Mouse (Mus musculus): ENCODE results near the gene Itga9.

The Itga9 gene

GRCm38 (mm10) chr9:118763646-118764045 lies 157.2 kb downstream of the Itga9 start:
- in situ Hi-C loops (cut with MboI, MseI) = no loop called here

- in situ Hi-C loops (cut with MboI, MseI) = no loop called here
These were observed 158.6 kb downstream of the Itga9 start for GRCm38 (mm10) chr9:118765059-118765458.

GRCm38 (mm10) chr9:118767008-118767407 lies 160.5 kb downstream of the Itga9 start:
- in situ Hi-C loops (cut with MboI, MseI) = no loop called here

- in situ Hi-C loops (cut with MboI, MseI) = no loop called here
These were observed 162.1 kb downstream of the Itga9 start for GRCm38 (mm10) chr9:118768596-118768995.

- in situ Hi-C loops (cut with MboI, MseI) = no loop called here
These were observed 163.9 kb downstream of the Itga9 start for GRCm38 (mm10) chr9:118770366-118770765.

- in situ Hi-C loops (cut with MboI, MseI) = no loop called here
These were observed 168.2 kb downstream of the Itga9 start for GRCm38 (mm10) chr9:118774676-118775075.

GRCm38 (mm10) chr9:118776880-118777438 lies 170.5 kb downstream of the Itga9 start:
- in situ Hi-C loops (cut with MboI, MseI) = no loop called here

- in situ Hi-C loops (cut with MboI, MseI) = no loop called here
These were observed 172.1 kb downstream of the Itga9 start for GRCm38 (mm10) chr9:118778596-118778995.

GRCm38 (mm10) chr9:118784621-118785020 lies 178.1 kb downstream of the Itga9 start:
- in situ Hi-C loops (cut with MboI, MseI) = no loop called here

- in situ Hi-C loops (cut with MboI, MseI) = no loop called here
These were observed 179.3 kb downstream of the Itga9 start for GRCm38 (mm10) chr9:118785816-118786215.

- in situ Hi-C loops (cut with MboI, MseI) = no loop called here
These were observed 182.4 kb downstream of the Itga9 start for GRCm38 (mm10) chr9:118788869-118789281.

GRCm38 (mm10) chr9:118791231-118791630 lies 184.7 kb downstream of the Itga9 start:
- in situ Hi-C loops (cut with MboI, MseI) = no loop called here

GRCm38 (mm10) chr9:118793151-118793785 lies 186.8 kb downstream of the Itga9 start:
- in situ Hi-C loops (cut with MboI, MseI) = no loop called here

- in situ Hi-C loops (cut with MboI, MseI) = no loop called here
These were observed 188.2 kb downstream of the Itga9 start for GRCm38 (mm10) chr9:118794668-118795067.

GRCm38 (mm10) chr9:118795304-118795703 lies 188.8 kb downstream of the Itga9 start:
- in situ Hi-C loops (cut with MboI, MseI) = no loop called here

- in situ Hi-C loops (cut with MboI, MseI) = no loop called here
These were observed 192.6 kb downstream of the Itga9 start for GRCm38 (mm10) chr9:118799105-118799504.

GRCm38 (mm10) chr9:118801176-118801909 lies 194.9 kb downstream of the Itga9 start:
- in situ Hi-C loops (cut with MboI, MseI) = no loop called here

- in situ Hi-C loops (cut with MboI, MseI) = no loop called here
These were observed 195.4 kb downstream of the Itga9 start for GRCm38 (mm10) chr9:118801910-118802287.

- in situ Hi-C loops (cut with MboI, MseI) = no loop called here
These were observed 195.9 kb downstream of the Itga9 start for GRCm38 (mm10) chr9:118802380-118802779.

- in situ Hi-C loops (cut with MboI, MseI) = no loop called here
These were observed 199.2 kb downstream of the Itga9 start for GRCm38 (mm10) chr9:118805740-118806139.

GRCm38 (mm10) chr9:118807669-118808068 lies 201.2 kb downstream of the Itga9 start:
- in situ Hi-C loops (cut with MboI, MseI) = no loop called here

- in situ Hi-C loops (cut with MboI, MseI) = no loop called here
These were observed 205.7 kb downstream of the Itga9 start for GRCm38 (mm10) chr9:118812221-118812620.

GRCm38 (mm10) chr9:118813492-118813891 lies 207.0 kb downstream of the Itga9 start:
- in situ Hi-C loops (cut with MboI, MseI) = no loop called here
